Mouse (Mus musculus) neural tube, embryonic 15.5 days (tissue): ENCODE results near the gene Phlda1. TPM values are rescaled to one million over a fixed set of nuclear protein-coding genes. Genes with fewer than 3 reads are reported as not detected.

Experiments
- polyA plus RNA-seq: library from polyadenylated mRNA; unstranded; fragments of >200 nt; fragmentation: Nextera tagmentation; extraction: Ambion mirVana; gene quantifications from 2 replicates; pipeline ENCODE4 v1.2.1, GENCODE M21; 2015

Phlda1 gene
- polyA plus RNA-seq, 1 experiment from 2014 or later = 69.7 TPM

Other genes starting within 250 kb of the Phlda1 start
- gene Bbs10, start 207.6 kb upstream of the Phlda1 start, polyA plus RNA-seq = 4.8 and 5.5 TPM in 2 replicates
- 162 and 180 TPM in 2 replicates for gene Nap1l1, start 33.1 kb upstream of the Phlda1 start, polyA plus RNA-seq